Mouse (Mus musculus) neural tube, embryonic 10.5 days (tissue): ENCODE data around the gene Eif2ak4.
A peak's percentile ranks its signal among the peaks of the same experiment; 100 is the strongest.

Experiments used
- DNase-seq: peaks from one replicate; pipeline ENCODE4 v3.0.0-alpha.2; 2017; ENCODE audit warnings: low spot score; ENCODE audit errors: extremely low spot score

The Eif2ak4 gene

GRCm38 (mm10) chr2:118507126-118507525 lies 118.7 kb downstream of the Eif2ak4 start:
- DNase-seq: no peak

GRCm38 (mm10) chr2:118509688-118510446 lies 121.4 kb downstream of the Eif2ak4 start:
- DNase-seq: no peak

- DNase-seq: peak; percentile 77
Observed at GRCm38 (mm10) chr2:118510447-118511310, 122.3 kb downstream of the Eif2ak4 start.

- no peak for DNase-seq
Observed at GRCm38 (mm10) chr2:118511779-118512417, 123.5 kb downstream of the Eif2ak4 start.

- no peak for DNase-seq
Observed at GRCm38 (mm10) chr2:118512418-118513377, 124.3 kb downstream of the Eif2ak4 start.

GRCm38 (mm10) chr2:118520042-118520933 lies 131.9 kb downstream of the Eif2ak4 start:
- DNase-seq: peak; percentile 57

GRCm38 (mm10) chr2:118522265-118522664 lies 133.8 kb downstream of the Eif2ak4 start:
- no peak for DNase-seq

- no peak for DNase-seq
Observed at GRCm38 (mm10) chr2:118523163-118523730, 134.8 kb downstream of the Eif2ak4 start.

- no peak for DNase-seq
Observed at GRCm38 (mm10) chr2:118524811-118525210, 136.4 kb downstream of the Eif2ak4 start.
